Mouse (Mus musculus) erythroblast, embryonic 14.5 days (primary cell): ENCODE data around the gene Gtf2a1. TPM values are rescaled to one million over a fixed set of nuclear protein-coding genes. Genes with fewer than 3 reads are reported as not detected.

ENCODE experiments used
- H3K27me3 ChIP-seq: 2 replicates; pipeline ENCODE4 v1.6.1; 2012; ENCODE audit warnings: inconsistent platforms; ENCODE audit not compliant: control insufficient read depth
- H3K36me3 ChIP-seq: 2 replicates; pipeline ENCODE4 v1.6.1; 2012; ENCODE audit warnings: mild to moderate bottlenecking, inconsistent platforms; ENCODE audit not compliant: control insufficient read depth
- H3K4me1 ChIP-seq: 2 replicates; pipeline ENCODE4 v1.6.1; 2012; ENCODE audit warnings: inconsistent platforms; ENCODE audit not compliant: control insufficient read depth
- H3K4me3 ChIP-seq: replicated peaks from 2 replicates; pipeline ENCODE3; 2012; ENCODE audit warnings: moderate library complexity, mild to moderate bottlenecking, inconsistent platforms
- H3K9me3 ChIP-seq: 2 replicates; pipeline ENCODE4 v1.6.1; 2012; ENCODE audit warnings: low read length, inconsistent platforms, mixed read lengths; ENCODE audit not compliant: control insufficient read depth
- GATA1 ChIP-seq: IDR thresholded peaks from 2 replicates; pipeline ENCODE4 v1.6.1; 2012; ENCODE audit warnings: low read length, inconsistent platforms, mixed read lengths
- TAL1 ChIP-seq: IDR thresholded peaks from 3 replicates; pipeline ENCODE4 v1.6.1; 2012; ENCODE audit warnings: low read length, inconsistent platforms, mixed read lengths
- polyA plus RNA-seq: library from polyadenylated mRNA; stranded (reverse); fragments of >175 nt; gene quantifications from 2 replicates; pipeline ENCODE4 v1.2.3, GENCODE M21; 2012

Gene Gtf2a1
- polyA plus RNA-seq, 1 experiment, result 0.80 TPM

DNA sequence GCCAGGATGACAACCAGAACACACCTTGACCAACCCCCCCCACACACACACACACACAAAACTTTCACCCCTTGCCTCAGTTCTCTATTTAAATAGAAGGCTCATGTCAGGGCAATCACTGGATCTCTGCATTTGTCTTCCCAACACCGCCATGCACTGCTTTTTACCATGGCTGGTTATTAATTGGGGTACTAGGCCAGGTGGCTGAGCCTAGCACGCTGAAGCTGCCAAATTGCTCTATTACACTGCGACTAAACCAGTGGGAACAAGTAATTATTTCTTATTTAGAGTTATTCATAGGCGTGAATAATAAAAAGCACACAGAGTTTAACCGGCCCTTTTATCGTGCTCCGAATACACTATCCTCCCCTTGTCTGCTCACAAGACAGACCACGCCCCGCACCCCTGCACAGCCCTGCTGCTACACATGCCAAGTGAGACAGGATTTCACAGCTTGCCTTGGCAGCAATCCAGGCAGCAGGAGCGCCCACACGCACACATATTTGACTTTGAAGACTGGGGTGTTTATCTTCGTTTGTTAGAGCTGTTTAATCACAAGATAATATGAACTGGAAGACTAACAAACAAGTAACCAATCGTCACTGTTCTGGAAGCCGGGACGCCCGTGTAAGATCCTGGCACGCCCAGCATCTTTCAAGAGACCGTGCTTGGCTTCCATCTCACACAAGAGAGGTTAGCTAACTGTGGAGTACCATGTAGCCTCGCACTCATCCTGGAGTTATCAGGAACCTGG, 38.3 kb downstream of the Gtf2a1 start:
- Histone ChIP-seq H3K4me3 (no peak overlapping the region), H3K27me3 (no peaks in the 10 kb centered on the region), H3K36me3 (peaks cover 26% of the 10 kb centered on the region), H3K4me1 (no peaks in the 10 kb centered on the region; the same call in 1 of the 2 replicates), H3K9me3 (no peaks in the 10 kb centered on the region)
- TF ChIP-seq GATA1, result no peak

DNA sequence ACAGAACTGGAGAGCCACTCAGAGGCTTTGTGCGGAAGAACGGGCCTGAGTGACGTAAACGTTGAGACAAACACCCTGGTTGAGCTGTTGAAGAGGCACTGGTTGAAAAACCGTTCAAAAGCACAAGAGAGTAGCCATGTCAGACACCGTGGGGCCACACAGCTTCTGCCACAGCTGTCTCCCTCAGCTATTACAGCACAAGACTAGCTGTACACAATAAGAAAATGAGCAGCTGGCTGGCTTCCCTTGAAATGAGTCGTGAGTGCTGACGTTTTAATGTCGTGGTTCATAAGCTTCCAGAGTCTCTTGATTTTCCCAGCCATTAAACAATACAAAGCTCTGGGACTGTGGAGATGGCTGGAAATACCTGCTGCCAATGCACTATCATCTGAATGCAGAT, 40.8 kb downstream of the Gtf2a1 start:
- Histone ChIP-seq H3K36me3 (peaks cover 9% of the 10 kb centered on the region), H3K4me3 (no peak overlapping the region), H3K4me1 (no peaks in the 10 kb centered on the region; the same call in 1 of the 2 replicates), H3K9me3 (no peaks in the 10 kb centered on the region), H3K27me3 (no peaks in the 10 kb centered on the region)
- no peak for TF ChIP-seq TAL1
- no peak for TF ChIP-seq GATA1

DNA sequence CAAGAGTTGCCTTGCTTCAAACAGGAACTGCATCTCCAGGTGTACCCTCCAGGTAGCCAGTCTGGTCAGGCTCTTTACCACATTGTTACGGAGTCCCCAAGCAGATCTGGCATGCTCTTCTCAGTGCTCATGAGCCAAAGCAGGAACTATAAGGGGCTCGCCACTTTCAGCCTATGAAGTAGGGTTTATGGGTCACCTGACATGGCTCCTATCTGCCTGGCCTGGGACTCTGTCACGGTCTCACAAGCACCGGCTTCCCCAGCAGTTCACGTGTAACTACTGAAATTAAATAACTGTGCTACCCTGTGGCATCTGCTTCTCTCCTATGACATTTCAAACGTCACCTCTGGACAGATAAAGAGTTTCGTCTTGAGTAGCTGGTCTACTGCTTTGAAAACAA, 50.1 kb downstream of the Gtf2a1 start:
- Histone ChIP-seq H3K9me3 (peaks cover 5% of the 10 kb centered on the region; the same call in 1 of the 2 replicates), H3K27me3 (no peaks in the 10 kb centered on the region), H3K4me3 (no peak overlapping the region), H3K36me3 (no peaks in the 10 kb centered on the region), H3K4me1 (no peaks in the 10 kb centered on the region)
- TF ChIP-seq TAL1, result no peak
- TF ChIP-seq GATA1, result no peak

DNA sequence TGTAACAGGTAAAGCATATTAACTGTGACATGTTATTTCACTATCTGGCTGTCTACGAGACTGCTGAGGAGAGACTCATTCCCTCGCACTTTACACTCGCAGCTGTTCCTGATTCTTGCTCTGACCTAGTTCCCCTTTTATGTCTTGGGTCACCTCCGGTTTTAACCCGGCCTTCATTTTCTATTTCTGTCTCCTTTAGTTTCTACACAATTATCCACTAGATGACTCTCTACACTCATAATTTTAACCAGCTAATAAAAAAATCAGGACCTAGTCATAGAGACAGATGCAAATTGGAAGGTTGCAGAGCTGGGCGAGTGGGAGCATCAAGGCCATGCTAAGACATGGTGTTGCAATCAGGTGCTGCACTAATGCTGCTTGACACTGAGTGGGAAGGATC, 55.8 kb downstream of the Gtf2a1 start:
- Histone ChIP-seq H3K4me3 (no peak overlapping the region), H3K36me3 (no peaks in the 10 kb centered on the region), H3K9me3 (peaks cover 3% of the 10 kb centered on the region; the same call in 1 of the 2 replicates), H3K4me1 (no peaks in the 10 kb centered on the region), H3K27me3 (no peaks in the 10 kb centered on the region)
- TF ChIP-seq TAL1 (no peak), GATA1 (no peak)

DNA sequence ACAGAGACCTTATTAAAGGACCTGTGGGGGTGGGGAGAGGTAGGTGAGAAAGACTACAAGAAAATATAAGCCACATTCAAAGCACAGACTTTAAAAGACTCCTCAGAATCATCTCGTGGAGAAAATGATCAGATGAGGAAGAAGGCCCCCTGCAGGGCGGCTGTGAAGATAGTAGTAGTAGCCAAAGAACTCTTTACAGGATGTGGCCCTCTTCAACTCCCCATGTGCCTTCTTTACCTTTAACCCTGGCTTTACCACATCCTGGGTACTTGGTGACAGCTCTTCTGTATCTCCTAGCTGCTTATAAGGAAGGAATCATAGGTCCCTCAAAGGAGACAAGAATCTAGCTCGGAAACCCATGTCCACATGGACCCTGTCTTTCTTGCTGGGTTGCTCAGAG, 66.7 kb downstream of the Gtf2a1 start:
- peaks cover 2% of the 10 kb centered on the region; the same call in 1 of the 2 replicates for H3K9me3 ChIP-seq
- H3K4me3 ChIP-seq, result no peak overlapping the region
- no peaks in the 10 kb centered on the region for H3K4me1 ChIP-seq
- H3K36me3 ChIP-seq, result no peaks in the 10 kb centered on the region
- H3K27me3 ChIP-seq, result no peaks in the 10 kb centered on the region
- TF ChIP-seq TAL1, result no peak
- TF ChIP-seq GATA1, result no peak

DNA sequence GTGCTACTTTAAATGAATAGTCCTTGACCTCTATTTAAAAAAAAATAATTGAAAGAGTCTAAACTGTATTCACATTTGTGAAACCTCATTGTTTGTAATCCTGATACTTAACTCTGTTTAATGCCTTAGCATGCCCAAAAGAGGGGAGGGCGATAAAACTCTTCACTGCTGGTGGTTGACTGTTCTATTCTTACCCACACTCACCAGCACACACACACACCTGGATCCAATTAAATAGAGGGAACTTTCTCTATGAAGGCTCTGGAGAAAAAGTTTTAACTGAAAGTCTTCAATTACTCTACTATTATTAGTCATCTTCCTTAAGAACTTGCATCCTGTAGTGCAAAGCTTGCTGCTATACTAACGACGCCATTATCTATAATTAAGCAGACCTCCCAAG, 72.5 kb downstream of the Gtf2a1 start:
- no peaks in the 10 kb centered on the region for H3K36me3 ChIP-seq
- H3K4me1 ChIP-seq, result no peaks in the 10 kb centered on the region
- TF ChIP-seq GATA1 (no peak), TAL1 (no peak)
- H3K27me3 ChIP-seq, result no peaks in the 10 kb centered on the region
- H3K9me3 ChIP-seq, result no peaks in the 10 kb centered on the region
- H3K4me3 ChIP-seq, result no peak overlapping the region

DNA sequence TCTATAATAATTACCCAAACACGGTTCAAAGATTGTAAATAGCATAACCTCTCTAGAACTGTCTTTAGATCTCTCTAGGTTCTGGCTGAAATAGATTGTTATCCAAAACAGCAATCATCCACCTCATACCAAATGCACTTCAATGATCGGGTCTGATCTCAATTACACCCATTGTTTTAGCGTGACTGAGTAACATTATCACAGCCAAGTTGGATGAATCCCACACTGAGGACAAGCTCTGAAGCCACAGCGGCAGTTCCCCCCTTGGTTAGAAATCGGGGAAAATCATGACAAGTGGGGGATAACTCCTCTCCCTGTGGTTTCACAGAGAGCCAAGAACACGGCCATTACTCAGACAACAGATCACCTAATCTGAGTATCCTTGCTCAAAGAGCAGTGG, 76.3 kb downstream of the Gtf2a1 start:
- Histone ChIP-seq H3K4me3 (no peak overlapping the region), H3K36me3 (no peaks in the 10 kb centered on the region), H3K4me1 (no peaks in the 10 kb centered on the region), H3K27me3 (no peaks in the 10 kb centered on the region), H3K9me3 (no peaks in the 10 kb centered on the region)
- TF ChIP-seq GATA1 (no peak), TAL1 (no peak)

DNA sequence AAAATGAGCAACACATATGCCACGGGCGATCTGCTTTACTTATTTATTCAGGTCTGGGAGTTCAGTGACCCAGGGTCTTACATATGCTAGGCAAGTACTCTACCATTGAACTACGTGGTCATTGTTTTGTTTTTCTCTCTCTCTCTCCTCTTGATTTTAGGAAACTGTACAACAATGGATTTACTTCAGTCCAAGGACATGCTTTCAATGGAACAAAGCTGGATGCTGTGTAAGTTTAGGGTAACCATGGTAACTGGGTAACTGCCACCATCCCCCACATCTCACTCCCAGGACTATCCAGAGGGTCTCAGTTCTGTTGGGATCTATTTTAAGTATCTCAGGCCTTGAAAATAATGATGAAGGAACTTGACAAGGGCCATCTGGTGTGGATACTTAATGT, 78.5 kb downstream of the Gtf2a1 start:
- TF ChIP-seq TAL1 (no peak), GATA1 (no peak)
- Histone ChIP-seq H3K9me3 (no peaks in the 10 kb centered on the region), H3K27me3 (no peaks in the 10 kb centered on the region), H3K36me3 (no peaks in the 10 kb centered on the region), H3K4me3 (no peak overlapping the region), H3K4me1 (no peaks in the 10 kb centered on the region)

Other genes starting within 250 kb of the Gtf2a1 start
- gene Cep128, start 206.1 kb downstream of the Gtf2a1 start, polyA plus RNA-seq, result 1.2 and 1.4 TPM in 2 replicates
- gene Tshr, start 205.9 kb downstream of the Gtf2a1 start, polyA plus RNA-seq, result not detected in 2 replicates
- gene Ston2, start 197.9 kb upstream of the Gtf2a1 start, polyA plus RNA-seq, result 3.6 TPM in 2 replicates